Mouse (Mus musculus) MN1 (cell line): ENCODE data around the gene Tgfbi.

Experiments used
- DNase-seq: peaks from one replicate; pipeline ENCODE4 v3.0.0-alpha.2; 2016; ENCODE audit warnings: low spot score

Gene Tgfbi

DNA sequence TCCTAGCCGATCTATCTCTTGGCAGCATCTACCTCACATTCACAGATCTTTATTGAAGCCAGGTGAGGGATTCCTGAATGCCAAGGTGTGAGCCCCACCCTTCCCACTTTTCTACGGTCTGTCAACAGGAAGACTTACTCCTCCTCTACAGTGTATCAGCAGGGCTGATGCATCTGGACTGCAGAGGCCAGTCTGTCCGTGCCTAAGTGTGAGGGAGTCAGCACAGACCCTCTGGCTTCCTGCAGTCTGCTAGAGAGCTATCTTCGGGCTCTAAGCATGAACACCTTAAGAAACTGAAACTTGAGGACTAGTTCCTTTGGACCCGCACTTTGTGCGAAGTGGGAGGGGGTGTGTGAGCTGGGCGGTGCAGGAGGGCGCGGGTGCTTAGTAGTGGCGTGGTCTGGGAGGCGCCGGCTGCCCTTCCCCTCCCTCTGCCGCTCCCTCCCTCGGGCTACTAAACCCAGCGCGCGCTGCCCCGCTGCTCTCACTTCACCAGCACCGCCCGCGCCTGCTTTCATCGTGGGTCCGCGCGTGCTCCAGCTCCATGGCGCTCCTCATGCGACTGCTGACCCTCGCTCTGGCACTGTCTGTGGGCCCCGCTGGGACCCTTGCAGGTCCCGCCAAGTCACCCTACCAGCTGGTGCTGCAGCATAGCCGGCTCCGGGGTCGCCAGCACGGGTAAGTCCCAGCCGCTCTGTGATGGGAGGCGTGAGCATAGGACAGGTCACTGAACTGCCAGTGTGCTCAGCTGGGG is at the start of gene Tgfbi:
TSS of gene Tgfbi (plus strand) at position 421 of the 754 bp plus-strand sequence.
- DNase-seq = peak; percentile 53

- DNase-seq = no peak
Measured at GRCm38 (mm10) chr13:56559841-56560370, 49.4 kb upstream of the Tgfbi start.

- no peak for DNase-seq
Measured at GRCm38 (mm10) chr13:56561129-56561528, 48.2 kb upstream of the Tgfbi start.

DNA sequence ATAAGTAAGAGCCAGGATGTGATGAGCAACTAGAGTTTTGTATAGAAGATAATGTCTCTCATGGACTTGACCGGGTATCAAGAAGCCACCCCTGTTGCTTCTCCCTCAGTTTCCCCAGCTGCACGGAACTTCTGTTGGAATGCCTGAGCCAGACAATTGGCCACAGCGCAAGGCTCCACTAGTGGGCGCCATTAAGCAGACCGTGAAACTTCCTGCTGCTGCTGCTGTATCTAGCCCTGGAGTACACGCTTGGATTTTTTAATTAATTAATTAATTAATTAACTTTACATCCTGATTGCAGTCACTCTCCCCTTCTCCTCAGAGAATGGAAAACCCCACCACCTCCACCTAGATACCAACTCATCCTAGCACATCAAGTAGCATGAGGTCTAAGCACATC is 46.2 kb upstream of the Tgfbi start:
- no peak for DNase-seq

GRCm38 (mm10) chr13:56566336-56566735 is 43.0 kb upstream of the Tgfbi start:
- DNase-seq = no peak

DNA sequence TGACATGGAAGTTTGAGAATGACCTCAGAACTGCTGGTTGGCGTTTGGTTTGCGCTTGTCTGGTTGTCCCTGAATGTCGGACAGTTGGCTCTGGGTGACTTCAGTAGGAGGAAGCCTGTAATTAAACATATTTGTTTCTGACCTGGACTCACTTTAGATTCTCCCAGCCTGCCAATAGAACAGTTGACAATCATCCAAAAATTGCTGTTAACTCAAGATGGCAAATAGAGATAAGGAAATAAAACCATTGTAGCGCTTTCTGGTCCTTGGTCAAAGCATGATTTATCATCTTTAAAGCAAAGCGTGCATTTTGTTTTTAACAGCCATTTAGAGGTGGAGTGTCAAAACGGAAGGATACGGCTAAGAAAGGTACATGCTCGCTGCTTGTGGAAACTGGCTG is 37.7 kb upstream of the Tgfbi start:
- peak; percentile 47 for DNase-seq

DNA sequence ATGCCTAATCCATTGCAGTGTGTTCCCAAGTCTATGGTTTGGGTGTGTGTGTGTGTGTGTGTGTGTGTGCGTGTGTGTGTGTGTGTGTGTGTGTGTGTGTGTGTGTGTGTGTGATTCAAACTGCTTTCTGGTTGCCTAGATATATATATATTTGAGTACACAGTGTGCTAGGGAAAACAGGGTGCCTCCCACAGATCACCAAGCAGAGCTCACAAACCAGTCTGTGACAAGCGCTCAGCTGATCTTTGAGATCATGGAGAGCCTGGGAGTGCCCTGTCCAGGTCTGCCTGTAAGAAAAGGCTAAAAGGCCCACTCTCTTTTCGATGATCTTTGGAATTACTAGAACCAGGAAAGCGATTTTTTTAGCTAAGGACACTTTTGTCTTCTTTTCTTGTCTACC is 34.2 kb upstream of the Tgfbi start:
- no peak for DNase-seq

DNA sequence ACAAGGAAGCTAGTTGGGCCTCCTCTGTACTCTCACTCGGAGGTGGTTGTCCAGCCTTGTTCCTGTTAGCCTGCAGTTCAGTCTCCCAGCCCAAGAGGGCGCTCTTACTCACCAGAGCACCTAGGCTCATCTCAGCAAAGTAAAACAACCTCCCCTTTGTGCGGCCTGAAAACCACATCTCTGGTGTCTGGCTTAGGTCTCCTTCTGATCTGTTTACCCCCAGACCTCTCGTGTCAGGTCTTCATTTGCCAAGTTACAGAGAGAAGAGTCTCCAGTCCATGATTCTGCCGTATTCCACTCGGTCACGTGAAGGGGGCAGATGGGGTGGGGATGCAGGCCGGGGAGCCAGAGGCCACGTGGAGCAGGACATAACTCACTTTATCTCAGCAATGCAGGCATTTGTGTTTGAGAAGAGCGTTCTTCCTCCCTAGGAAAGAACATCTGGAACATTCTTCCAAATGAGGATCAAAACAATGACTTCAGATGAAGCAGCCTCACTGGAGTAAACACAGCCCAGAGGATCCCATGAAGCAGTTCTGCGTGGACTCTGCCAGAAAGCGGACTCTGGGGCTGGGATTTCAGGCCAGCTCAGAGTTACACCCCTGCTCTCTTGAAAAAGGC is 33.5 kb upstream of the Tgfbi start:
- peak; percentile 53 for DNase-seq

GRCm38 (mm10) chr13:56578097-56578496 is 31.2 kb upstream of the Tgfbi start:
- DNase-seq = no peak

DNA sequence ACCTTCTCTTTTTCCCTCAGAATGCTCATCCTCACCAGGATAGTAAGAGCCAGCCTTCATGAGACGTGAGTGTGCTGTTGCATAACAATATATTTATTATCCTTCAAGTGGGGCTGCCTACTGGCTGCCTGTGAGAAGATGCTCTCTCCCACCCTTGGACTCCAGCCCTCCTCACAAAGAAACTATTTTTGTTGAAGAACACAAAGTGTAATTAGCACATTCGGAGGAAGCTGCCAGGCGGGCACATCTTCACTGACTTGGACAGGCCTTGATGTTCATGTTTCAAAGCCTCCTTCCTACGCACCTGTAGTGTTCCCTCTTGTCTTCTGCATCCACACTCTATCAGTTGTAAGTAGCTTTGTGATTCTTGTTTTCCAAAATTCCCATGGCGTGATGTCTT is 28.9 kb upstream of the Tgfbi start:
- no peak for DNase-seq

- peak; percentile 78 for DNase-seq
Measured at GRCm38 (mm10) chr13:56581512-56581911, 27.8 kb upstream of the Tgfbi start.

DNA sequence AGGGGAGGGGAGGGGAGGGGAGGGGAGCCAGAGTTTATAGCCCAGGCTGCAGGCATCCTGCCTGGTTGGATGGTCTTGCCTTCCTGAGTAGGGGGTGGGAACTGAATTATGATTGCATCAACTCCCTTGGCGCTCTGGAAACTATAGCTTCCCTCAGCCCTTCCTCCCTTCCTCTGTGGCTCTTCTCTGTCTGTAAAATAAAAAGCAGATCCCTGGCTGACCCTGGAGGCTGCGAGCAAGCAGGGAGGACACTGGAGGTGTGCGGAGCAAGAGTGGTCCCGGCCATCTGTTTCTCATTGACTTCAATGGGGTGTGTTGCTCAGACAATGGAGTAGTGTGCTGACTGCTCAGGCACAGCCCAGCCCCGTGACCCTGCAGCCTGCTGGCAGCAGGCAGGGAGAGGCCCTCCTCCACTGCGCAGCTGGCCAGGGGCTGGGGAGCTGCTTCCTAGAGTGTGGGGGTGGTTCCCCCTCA is 27.3 kb upstream of the Tgfbi start:
- peak; percentile 90 for DNase-seq

- peak; percentile 78 for DNase-seq
Measured at GRCm38 (mm10) chr13:56582720-56583119, 26.6 kb upstream of the Tgfbi start.

DNA sequence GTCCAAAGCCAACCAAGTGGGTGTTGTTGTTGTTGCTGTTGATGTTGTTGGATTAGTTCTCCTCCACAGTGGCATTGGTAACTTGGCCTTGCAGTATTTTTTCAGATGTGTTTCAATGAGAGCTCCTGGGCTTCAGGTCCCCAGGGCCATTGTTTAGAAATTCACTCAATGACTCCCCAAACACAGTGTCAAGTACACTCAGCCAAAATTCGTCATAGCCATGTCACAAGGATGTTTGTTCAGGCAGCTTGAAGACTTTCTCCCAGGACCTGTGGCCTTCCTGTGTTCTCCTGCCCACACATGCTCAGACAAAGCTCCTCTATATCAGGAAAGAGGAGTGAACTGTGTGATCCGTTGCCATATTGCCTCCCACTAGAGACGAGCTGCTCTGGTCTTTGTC is 23.3 kb upstream of the Tgfbi start:
- DNase-seq = no peak

DNA sequence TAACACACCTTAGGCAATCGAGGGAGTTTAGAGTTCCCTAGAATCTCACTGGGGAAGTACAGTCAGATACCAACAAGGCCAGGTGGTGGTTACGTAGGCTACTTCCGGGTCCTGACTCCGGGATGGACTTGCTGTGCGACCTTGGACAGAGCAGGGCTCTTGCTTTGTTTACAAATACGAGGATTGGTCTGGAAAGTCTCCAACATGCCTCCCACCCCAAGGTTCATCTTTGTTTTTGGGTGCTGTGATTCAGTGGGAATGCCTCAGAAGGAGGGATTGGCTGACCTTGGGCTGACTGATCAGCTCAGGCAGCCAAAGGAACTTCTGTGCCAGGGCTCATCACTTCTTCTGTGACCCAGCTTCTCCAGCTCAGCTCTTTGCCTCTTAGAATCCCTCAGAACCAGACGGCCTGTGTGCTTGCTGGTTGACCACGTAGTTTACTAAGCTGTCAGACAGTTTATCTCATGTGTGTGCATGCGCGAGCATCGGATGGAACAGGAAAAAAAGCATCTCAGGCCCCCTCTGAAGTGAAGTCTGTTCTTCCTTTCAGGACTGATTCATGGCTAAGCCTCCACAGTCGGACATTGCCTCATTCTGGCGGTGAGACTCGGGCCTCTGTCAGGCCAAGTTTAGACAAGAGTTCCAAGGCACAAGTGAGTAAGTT is 20.7 kb upstream of the Tgfbi start:
- no peak for DNase-seq

GRCm38 (mm10) chr13:56590202-56590601 is 19.1 kb upstream of the Tgfbi start:
- DNase-seq = no peak

DNA sequence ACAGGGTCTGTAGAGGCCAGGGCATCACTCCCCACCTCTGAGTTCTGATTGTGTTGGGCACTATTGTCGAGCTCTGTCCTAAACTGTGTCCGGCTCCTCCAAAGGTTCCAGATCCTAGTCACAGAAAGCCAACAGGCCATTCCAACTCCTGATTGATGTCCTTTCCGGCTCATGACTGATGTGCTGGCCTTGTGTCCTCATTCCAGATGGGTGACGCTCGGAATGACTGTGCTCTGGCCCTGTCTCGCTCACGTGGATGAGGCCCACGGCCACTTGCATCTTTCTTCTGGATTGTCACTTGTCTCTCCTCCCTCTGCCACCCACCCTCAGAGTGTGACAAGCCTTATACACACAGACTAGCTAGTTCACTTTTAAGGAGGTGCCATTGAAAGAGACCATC is 18.1 kb upstream of the Tgfbi start:
- DNase-seq = no peak

DNA sequence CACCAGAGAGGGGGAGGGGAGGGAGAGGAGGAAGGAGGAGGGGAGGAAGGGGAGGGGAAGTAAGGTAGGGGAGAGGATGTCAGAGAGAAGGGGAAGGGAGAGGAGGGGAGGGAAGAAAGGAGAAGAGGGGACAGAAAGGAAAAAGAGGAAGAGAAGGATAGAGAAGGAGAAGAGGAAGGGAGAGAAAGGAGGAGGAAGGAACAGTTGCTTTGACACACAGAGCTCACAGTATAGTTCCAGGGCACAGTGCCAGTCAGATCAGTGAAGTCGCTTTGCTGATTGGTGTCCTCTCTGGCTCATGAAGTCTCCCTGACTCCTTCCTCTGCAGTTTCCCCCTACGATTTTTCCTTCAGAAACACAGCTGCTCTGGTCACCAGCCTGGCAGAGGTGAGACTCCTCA is 17.4 kb upstream of the Tgfbi start:
- DNase-seq = no peak

DNA sequence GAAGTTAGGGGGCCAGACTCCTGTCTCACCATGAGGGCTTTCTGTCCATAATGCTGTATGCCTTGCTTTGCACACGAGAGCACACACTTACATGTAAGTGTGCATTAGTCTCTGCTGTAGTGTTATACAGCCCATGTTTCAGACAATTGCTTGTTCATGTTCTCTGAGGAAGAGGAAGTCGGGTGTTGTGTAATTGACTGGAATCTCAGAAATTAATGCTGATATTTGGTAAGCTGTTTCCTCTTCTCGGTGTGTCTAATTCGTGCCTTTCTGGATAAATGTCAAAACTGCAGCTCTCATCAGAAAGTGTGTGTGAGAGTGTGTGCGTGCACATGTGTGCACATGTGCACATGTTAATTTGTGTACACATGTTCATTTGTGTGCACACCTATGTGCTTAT is 16.1 kb upstream of the Tgfbi start:
- no peak for DNase-seq

- DNase-seq = no peak
Measured at GRCm38 (mm10) chr13:56593961-56594391, 15.3 kb upstream of the Tgfbi start.

GRCm38 (mm10) chr13:56595246-56595645 is 14.1 kb upstream of the Tgfbi start:
- DNase-seq = no peak

DNA sequence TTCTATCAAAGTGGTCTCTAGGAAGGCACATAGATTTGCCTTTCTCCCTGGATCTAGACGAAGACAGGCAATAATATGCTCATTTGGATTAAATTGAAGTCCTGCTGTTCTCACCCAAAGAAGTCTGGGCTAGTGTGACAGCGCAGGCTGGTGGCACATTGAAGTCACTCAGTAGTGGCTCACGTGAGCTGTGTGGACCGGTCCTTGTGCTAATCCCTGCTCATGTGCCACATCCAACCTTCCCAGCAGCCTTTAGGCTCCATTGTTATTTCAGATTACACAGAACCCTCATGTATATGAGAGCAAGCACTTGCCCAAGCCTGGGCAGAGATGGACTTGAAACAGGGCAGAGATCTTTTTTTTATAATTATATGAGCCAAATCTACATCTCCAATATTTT is 12.0 kb upstream of the Tgfbi start:
- DNase-seq = no peak
